Mouse (Mus musculus): ENCODE measurements around the gene Ftsj1. TPM values are rescaled to one million over a fixed set of nuclear protein-coding genes. Genes with fewer than 3 reads are reported as not detected.

Ftsj1 gene
- polyA plus RNA-seq (2012), result 17.1 and 19.7 TPM in 2 replicates

- TF ChIP-seq GATA1 (IDR thresholded peaks at IDR 0.05; ENCODE audit: low read length), result no peak
Measured at GRCm38 (mm10) chrX:8252334-8253285, at the start of gene Ftsj1. Gene Ftsj1, minus strand, starts transcription at chrX:8252406.

DNA sequence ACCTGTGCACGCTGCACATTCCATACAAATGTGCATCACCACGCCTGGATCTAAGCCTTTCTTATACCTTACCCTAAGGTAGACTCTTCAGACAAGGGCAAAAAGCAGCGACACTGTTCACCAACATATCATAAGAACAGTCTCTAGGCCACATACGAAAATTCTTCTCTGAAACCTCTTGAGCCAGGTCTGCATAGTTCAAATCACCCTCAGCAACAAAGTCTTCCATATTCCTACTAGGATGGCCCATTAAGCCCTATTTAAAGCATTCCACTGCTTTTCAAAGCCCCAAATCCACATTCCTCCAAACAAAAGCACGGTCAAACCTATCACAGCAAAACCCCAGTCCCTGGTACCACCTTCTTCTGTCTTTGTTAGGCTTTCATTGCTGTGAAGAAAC, 36.4 kb upstream of the Ftsj1 start:
- TF ChIP-seq GATA1 (IDR thresholded peaks at IDR 0.05; ENCODE audit: low read length), result no peak

DNA sequence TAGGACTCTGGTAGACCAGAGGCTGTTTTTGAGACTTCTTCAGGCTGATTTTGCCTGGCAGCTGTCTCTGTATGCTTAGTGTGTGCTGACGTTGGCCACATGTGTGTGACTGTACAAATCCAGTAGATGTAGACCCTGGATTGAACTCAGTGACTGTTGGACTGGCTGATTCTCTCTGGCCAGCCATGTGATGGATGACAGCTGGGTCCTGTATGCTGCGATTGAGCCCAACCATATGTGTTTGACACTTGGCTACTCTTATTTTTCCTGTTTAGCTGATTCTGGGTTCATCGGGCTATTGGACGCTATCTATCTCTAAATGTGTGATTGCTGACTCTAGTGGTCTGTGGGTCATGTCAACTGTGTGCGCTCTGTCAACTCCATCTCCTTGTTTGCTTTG, 21.9 kb upstream of the Ftsj1 start:
- TF ChIP-seq GATA1 (IDR thresholded peaks at IDR 0.05; ENCODE audit: low read length), result no peak

DNA sequence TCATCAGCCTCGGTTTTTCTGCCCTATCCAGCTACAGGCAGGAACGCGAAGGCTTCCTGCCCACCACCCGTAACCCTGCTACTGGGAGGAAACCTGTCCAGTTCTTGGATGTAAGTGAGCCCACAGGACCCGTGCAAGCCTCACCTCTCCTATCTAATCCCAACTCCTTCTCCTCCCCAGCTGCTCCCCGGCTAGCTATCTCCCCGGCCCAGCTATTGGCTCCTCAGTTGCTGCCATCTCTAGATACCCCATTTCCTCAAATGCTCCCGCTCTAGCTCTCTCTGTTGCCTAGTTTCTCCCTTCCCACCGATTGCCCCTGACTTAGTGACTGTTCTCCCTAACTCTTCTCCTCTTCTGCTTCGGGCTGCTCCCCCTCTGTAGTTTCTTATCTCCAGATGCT, 19.8 kb upstream of the Ftsj1 start:
- TF ChIP-seq GATA1 (IDR thresholded peaks at IDR 0.05; ENCODE audit: low read length), result no peak

DNA sequence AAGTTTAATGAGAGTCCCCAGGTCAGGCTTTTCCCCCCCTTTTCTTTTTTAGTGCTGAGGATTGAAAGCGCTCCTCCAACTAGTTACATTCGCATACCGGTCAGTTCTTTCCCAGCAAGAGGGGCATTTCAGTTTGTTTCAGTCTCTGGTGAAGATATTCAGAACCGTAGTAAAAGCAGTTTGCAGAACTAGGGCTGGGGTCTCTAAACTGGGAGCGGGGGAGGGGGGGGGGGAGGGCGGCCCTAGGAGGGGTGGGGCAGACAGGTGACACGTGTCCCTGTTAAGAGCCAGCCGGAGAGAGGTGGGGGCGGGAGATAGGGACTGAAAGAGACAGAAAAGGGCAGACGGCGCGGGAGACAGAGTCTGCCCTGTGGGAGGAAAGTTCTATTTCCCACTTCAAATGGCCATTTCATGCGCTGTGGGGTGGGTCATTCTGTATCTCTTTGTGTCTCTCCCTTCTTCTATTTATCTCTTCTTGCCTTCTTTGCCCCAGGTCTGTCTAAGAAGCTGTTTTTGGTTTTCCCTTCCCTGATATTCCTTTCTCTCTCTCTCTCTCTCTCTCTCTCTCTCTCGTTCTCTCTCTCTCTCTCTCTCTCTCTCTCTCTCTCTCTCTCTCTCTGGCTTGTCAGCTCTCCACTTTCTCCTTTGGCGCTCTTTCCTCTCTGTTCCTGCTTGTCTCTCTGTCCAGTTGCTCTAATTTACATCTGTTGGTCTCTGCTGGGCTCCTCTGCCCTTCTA, 19.0 kb upstream of the Ftsj1 start, which contains the start of gene Slc38a5:
Gene Slc38a5, plus strand, starts transcription at position 51 of the 738 bp plus-strand sequence.
- TF ChIP-seq GATA1 (IDR thresholded peaks at IDR 0.05; ENCODE audit: low read length), result no peak

DNA sequence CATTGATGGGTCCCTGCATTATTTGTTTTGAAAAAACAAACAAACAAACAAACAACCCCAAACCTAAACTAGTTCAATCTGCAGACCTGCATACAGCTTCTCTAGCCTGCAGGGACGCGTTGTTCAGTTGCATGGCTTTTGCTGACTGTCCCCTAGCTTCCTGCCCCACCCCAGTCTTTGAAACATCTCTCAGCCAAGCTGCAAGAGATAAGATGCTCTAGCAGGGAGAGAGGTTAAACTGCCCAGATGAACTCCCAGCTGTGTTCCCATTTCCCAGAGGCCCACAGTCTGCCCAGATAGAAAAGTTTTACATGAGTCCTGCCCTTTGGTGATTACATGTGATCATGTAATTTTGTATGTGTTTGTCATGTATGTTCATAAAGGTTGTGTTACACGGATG, 12.0 kb upstream of the Ftsj1 start:
- TF ChIP-seq GATA1 (IDR thresholded peaks at IDR 0.05; ENCODE audit: low read length), result no peak

DNA sequence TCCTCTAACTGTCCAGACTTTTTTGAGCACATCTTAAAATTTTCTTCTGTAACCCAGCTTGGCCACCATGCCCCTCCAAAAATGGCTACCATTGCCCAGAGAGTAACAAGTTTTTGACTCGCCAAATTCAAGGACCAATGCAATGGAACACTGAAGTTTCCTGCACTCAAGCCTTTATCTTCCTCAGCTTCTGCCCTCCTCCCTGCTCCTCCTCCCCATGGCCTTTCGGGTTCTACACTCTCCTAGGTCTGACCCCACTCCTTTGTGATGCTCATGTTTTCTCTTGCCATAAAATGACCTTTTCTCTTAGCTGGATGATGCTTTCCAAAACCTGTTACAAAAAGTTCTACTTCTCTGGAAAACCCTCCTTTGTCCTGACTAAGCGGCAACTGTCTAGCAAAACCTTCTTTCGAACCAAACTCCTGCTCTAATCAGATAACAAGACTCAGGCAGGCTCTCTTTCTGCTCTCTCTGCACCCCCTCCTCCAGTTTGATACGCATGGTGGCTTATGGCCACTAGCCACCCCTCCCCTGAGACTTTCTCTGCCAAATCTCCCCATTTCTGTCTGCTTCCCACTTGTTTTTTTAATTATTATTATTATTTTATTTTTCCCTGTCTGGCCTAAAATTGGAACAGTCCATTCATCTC, 11.1 kb upstream of the Ftsj1 start:
- no peak for TF ChIP-seq GATA1 (IDR thresholded peaks at IDR 0.05; ENCODE audit: low read length)

DNA sequence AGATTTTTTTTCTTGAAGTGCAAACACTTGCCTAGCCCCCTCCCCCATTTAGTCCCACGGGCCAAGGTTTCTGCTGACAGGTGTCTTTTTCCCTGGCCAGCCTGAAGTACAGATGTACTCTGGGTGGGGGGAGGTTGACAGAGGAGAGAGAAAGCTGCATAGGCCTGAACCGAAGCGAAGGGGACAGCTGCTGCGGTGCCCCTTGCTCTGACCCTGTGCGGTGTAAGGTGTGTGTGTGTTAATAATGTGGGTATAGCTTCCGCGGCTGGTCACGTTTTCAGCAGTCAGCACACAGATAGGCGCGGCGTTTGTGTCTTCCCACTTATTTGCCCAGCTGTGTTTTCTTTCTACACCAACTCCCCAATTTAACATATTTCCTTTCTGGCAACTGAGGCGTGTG, 7.3 kb upstream of the Ftsj1 start:
- no peak for TF ChIP-seq GATA1 (IDR thresholded peaks at IDR 0.05; ENCODE audit: low read length)

DNA sequence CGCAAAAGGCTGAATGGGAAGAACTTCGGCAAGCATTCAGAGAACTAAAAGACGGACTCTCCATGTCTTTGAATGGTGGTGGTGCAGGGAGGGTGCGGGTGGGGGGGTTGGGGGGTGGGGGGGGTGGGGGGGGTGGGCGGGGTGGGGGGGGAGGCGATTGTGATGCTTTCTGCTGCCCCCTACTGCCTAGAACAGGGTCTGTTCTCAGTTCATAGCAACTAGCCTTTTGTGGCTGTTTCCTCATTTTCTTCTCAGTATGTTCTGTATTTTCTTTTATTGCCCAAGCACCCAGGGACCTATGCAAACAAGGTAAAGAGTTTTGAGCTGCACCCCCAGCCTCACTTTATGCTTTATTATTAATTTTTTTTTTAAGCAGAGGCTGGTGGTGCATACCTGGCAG, 3.6 kb upstream of the Ftsj1 start:
- no peak for TF ChIP-seq GATA1 (IDR thresholded peaks at IDR 0.05; ENCODE audit: low read length)

DNA sequence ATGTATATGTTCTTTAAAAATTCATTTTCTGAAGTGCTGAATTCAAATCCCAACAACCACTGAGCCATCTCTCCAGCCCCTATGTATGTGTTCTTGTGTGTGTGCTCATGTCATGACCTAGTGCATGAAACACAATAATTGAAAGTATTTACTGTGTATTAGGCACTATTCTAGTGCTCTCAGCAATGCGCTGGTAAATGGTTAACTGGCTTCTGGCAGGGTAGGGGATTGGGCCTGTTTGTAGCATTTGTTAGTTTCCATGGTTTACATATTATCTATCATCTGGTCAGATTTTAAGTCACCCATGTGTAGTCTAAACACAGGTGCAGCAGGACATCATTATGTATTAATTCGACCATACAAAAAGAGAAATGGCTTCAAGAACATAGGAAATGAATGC, 1.5 kb upstream of the Ftsj1 start:
- TF ChIP-seq GATA1 (IDR thresholded peaks at IDR 0.05; ENCODE audit: low read length), result no peak

- no peak for TF ChIP-seq GATA1 (IDR thresholded peaks at IDR 0.05; ENCODE audit: low read length)
Measured at GRCm38 (mm10) chrX:8251789-8252333, 345 bp downstream of the Ftsj1 start.

DNA sequence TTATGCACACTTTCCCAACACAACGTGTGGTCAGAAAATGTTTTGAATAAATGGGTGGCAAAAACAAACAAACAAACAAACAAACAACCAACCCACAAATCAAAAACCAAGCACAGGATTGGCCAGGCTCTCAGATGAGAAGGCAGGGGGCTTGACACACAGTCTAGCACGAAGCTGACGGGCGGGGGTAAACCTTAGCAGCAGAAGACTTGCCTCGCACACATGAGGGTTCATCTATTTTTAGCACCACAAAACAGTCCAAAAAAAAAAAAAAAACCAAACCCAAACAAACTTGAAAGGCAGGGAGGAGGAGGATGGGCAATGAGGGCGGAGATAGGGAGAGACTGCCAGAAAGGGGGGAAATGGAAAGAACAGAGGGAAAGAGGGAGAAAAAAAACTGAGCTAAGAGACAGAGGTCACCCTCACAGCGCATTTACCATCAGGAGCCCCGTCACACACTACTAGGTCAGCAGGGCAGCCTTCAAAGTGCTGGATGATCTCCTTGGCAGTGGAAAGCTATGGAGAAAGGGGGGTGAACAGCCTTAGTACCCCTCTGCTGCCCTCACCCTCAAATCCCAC, 3.6 kb downstream of the Ftsj1 start:
- no peak for TF ChIP-seq GATA1 (IDR thresholded peaks at IDR 0.05; ENCODE audit: low read length)

DNA sequence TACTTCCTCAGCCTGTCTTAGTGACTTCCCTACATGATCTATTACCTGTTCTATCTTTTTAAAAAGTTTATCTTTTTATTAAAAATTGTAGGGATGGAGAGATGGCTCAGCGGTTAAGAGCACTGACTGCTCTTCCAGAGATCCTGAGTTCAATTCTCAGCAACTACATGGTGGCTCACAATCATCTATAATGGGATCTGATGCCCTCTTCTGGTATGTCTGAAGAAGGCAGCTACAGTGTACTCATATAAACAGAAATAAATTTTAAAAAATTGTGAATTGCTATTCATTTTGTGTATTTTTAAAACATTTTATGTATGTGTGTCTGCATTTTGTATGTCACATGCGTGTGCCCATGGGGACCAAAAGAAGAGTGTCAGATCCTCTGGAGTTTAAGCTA, 4.5 kb downstream of the Ftsj1 start:
- TF ChIP-seq GATA1 (IDR thresholded peaks at IDR 0.05; ENCODE audit: low read length), result no peak

- no peak for TF ChIP-seq GATA1 (IDR thresholded peaks at IDR 0.05; ENCODE audit: low read length)
Measured at GRCm38 (mm10) chrX:8238804-8239395, 13.3 kb downstream of the Ftsj1 start.

DNA sequence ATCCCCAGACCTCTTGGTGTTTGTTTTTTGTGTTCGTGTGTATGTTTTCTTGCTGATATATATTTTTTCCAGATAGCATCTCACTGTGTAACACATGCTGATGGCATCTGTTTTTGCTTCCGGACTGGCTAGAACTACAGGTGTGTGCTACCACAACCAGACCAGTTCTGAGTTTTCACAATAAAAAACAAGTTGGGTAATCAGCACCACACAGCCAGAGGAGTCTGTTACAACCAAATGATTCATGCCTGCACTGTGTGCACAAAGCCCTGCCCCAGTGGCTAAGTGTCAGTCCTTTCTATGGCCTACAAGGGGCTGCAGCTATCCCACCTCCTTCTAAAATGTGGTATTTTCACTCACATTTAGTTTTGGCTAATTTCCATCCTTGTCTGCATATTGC, 15.5 kb downstream of the Ftsj1 start:
- no peak for TF ChIP-seq GATA1 (IDR thresholded peaks at IDR 0.05; ENCODE audit: low read length)
